Mouse (Mus musculus) spleen, adult 2 months (tissue): ENCODE data around the gene Gramd1c.

Experiments used
- CTCF ChIP-seq: fragments of 200-500 bp; IDR thresholded peaks from 2 replicates; pipeline ENCODE4 v1.5.1; 2011; ENCODE audit warnings: mild to moderate bottlenecking, inconsistent platforms; ENCODE audit not compliant: insufficient read depth, insufficient read length, insufficient replicate concordance; ENCODE audit errors: extremely low read depth
- POLR2A ChIP-seq: fragments of 200-500 bp; IDR thresholded peaks from 2 replicates; pipeline ENCODE4 v1.6.1; 2011; ENCODE audit warnings: low read depth, low read length, inconsistent platforms

DNA sequence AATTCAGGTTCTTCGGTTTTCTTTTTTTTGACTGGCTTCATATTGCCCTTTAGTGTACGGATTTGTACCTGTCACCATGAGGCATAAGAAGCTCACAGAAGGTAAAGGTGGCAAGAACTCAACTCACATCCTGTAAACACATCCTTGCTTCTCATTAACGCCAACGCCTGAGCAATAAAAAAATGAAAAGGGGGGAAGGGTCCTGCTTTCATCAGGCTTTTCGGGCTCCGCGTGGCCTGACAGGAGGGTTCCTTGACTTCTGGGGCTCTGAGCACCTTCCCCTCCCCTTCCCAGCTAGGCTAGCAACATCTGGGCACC lies 84.2 kb downstream of the Gramd1c start:
- TF ChIP-seq POLR2A: no peak
- TF ChIP-seq CTCF: no peak
